Comparison of ENCODE assay signal across 8 mouse cellular contexts in genomic region chr14:13901611-13902067, GRCm38 (mm10). TPM values are rescaled to one million over a fixed set of nuclear protein-coding genes. Genes with fewer than 3 reads are reported as not detected.
DNase-seq lines count a peak whose midpoint lies in the region; ATAC-seq and TF ChIP-seq lines count a peak whose summit lies in the region.

No protein-coding gene starts in this region.

- H3K36me3 ChIP-seq in CH12.LX (replicated peaks in 1 of 2; ENCODE audit: control insufficient read depth in 1 of 2, insufficient read depth in 1 of 2, low read length in 1 of 2) = no peaks in the 10 kb centered on the region
- H3K36me3 ChIP-seq in embryonic facial prominence, embryonic 13.5 days = no peaks in the 10 kb centered on the region
- H3K36me3 ChIP-seq in liver, embryonic 15.5 days (replicated peaks) = no peaks in the 10 kb centered on the region
- H3K36me3 ChIP-seq in neural tube, embryonic 12.5 days = no peaks in the 10 kb centered on the region

- TF ChIP-seq POLR2A in CH12.LX (IDR thresholded peaks at IDR 0.05; ENCODE audit: low read depth, low read length) = no peak

- no peak for TF ChIP-seq EP300 in CH12.LX (IDR thresholded peaks at IDR 0.05; ENCODE audit: low read length)

- intact Hi-C loops in heart, postnatal 10 days (cut with DNase I) = loop anchor here (1.0 kb wide), 1 partner anchor 545 kb away; no protein-coding TSS in a partner anchor

- in situ Hi-C loops in CH12.LX (cut with MboI; ENCODE audit: low pct_ligation_motif_present, low pct_unique_long_range_greater_than_20kb, low sequenced_read_pairs) = loop anchor here (25.0 kb wide), 1 partner anchor 539 kb away; no protein-coding TSS in a partner anchor

- peak; percentile 77 for TF ChIP-seq RAD21 in CH12.LX (IDR thresholded peaks at IDR 0.05; ENCODE audit: low read depth, low read length)

- no peak for ATAC-seq in embryonic facial prominence, embryonic 13.5 days (ENCODE audit: insufficient number of reproducible peaks, insufficient read depth, low FRiP score, low TSS enrichment, low read depth)
- ATAC-seq in liver, embryonic 15.5 days (ENCODE audit: insufficient read depth) = no peak
- ATAC-seq in neural tube, embryonic 12.5 days (ENCODE audit: low FRiP score, low read depth) = peak; percentile 86

- DNase-seq in CH12.LX (ENCODE audit: extremely low read depth) = peak; percentile 73
- DNase-seq in adrenal gland, postnatal 25 days = peak; percentile 18
- DNase-seq in heart, postnatal 10 days = peak; percentile 43 to 60
- peak; percentile 21 for DNase-seq in large intestine, adult 2 months (ENCODE audit: low read depth, low spot score)
- peak; percentile 7 for DNase-seq in thymus, postnatal 25 days

- peak overlapping the region in 2 of 3 experiments; percentile 36 to 62 for H3K4me3 ChIP-seq in CH12.LX (replicated peaks in 1 of 3; ENCODE audit: low read depth in 2 of 3, low read length in 2 of 3, poor library complexity in 1 of 3)
- peak overlapping the region; percentile 53 for H3K4me3 ChIP-seq in embryonic facial prominence, embryonic 13.5 days
- peak overlapping the region; percentile 46 for H3K4me3 ChIP-seq in liver, embryonic 15.5 days (replicated peaks)
- H3K4me3 ChIP-seq in neural tube, embryonic 12.5 days = peak overlapping the region; percentile 49

- dilution Hi-C loops in CH12.LX (cut with MboI; ENCODE audit: extremely low pct_ligation_motif_present, extremely low pct_unique_long_range_greater_than_20kb, low sequenced_read_pairs) = no loop called here

- H3K27me3 ChIP-seq in CH12.LX (replicated peaks) = no peaks in the 10 kb centered on the region
- 0 out of 2 replicates have a peak, but pooled peaks cover 10% of the 10 kb centered on the region for H3K27me3 ChIP-seq in embryonic facial prominence, embryonic 13.5 days
- peaks cover 12% of the 10 kb centered on the region; the same call in 1 of the 2 replicates for H3K27me3 ChIP-seq in liver, embryonic 15.5 days
- H3K27me3 ChIP-seq in neural tube, embryonic 12.5 days (replicated peaks) = no peaks in the 10 kb centered on the region

- H3K27ac ChIP-seq in CH12.LX (ENCODE audit: insufficient read depth, low read depth) = no peak overlapping the region
- H3K27ac ChIP-seq in embryonic facial prominence, embryonic 13.5 days = no peak overlapping the region
- no peak overlapping the region for H3K27ac ChIP-seq in liver, embryonic 15.5 days (replicated peaks)
- no peak overlapping the region for H3K27ac ChIP-seq in neural tube, embryonic 12.5 days

- peak overlapping the region; percentile 60; the same call in 1 of the 2 replicates for H3K9ac ChIP-seq in CH12.LX (ENCODE audit: insufficient read depth, low read depth)
- H3K9ac ChIP-seq in embryonic facial prominence, embryonic 13.5 days = peak overlapping the region; percentile 75
- H3K9ac ChIP-seq in liver, embryonic 15.5 days = 0 out of 2 replicates have a peak overlapping the region, but pooled peaks have one; percentile 18
- H3K9ac ChIP-seq in neural tube, embryonic 12.5 days = peak overlapping the region; percentile 73; the same call in 1 of the 2 replicates

- under 1% methylated on average over 22 of the region's 22 CpGs for WGBS in embryonic facial prominence, embryonic 13.5 days
- WGBS in large intestine, adult 2 months = 1% methylated on average over 22 of the region's 22 CpGs
- WGBS in liver, embryonic 15.5 days (ENCODE audit: insufficient replicate concordance) = under 1% methylated on average over 22 of the region's 22 CpGs
- under 1% methylated on average over 22 of the region's 22 CpGs for WGBS in neural tube, embryonic 12.5 days

- peak overlapping the region; percentile 83 for H3K4me2 ChIP-seq in CH12.LX (ENCODE audit: insufficient read depth, low read depth, poor library complexity, severe bottlenecking)
- peak overlapping the region; percentile 89 for H3K4me2 ChIP-seq in embryonic facial prominence, embryonic 13.5 days
- peak overlapping the region; percentile 71 for H3K4me2 ChIP-seq in liver, embryonic 15.5 days
- H3K4me2 ChIP-seq in neural tube, embryonic 12.5 days (replicated peaks) = peak overlapping the region; percentile 81

- no peaks in the 10 kb centered on the region for H3K9me3 ChIP-seq in CH12.LX (replicated peaks; ENCODE audit: low read length)
- H3K9me3 ChIP-seq in embryonic facial prominence, embryonic 13.5 days = no peaks in the 10 kb centered on the region
- no peaks in the 10 kb centered on the region for H3K9me3 ChIP-seq in liver, embryonic 15.5 days (replicated peaks)
- no peaks in the 10 kb centered on the region for H3K9me3 ChIP-seq in neural tube, embryonic 12.5 days

- no peaks in the 10 kb centered on the region for H3K4me1 ChIP-seq in CH12.LX (ENCODE audit: control insufficient read depth in 1 of 2, insufficient read depth in 2 of 2)
- H3K4me1 ChIP-seq in embryonic facial prominence, embryonic 13.5 days = no peaks in the 10 kb centered on the region
- H3K4me1 ChIP-seq in liver, embryonic 15.5 days (replicated peaks) = no peaks in the 10 kb centered on the region
- H3K4me1 ChIP-seq in neural tube, embryonic 12.5 days = no peaks in the 10 kb centered on the region

- peak; percentile 58 to 80 for TF ChIP-seq CTCF in CH12.LX (conservative IDR thresholded peaks at IDR 0.05 in 1 of 2, IDR thresholded peaks at IDR 0.05 in 1 of 2; ENCODE audit: low read depth in 2 of 2, low read length in 2 of 2)

- no peaks in the 10 kb centered on the region for H3K79me2 ChIP-seq in CH12.LX (replicated peaks; ENCODE audit: control insufficient read depth, extremely low read depth, insufficient read depth, poor library complexity, severe bottlenecking)

TF ChIP-seq in CH12.LX, 34 proteins besides CTCF, POLR2A, EP300 and RAD21:
- TF ChIP-seq NELFE (IDR thresholded peaks at IDR 0.05; ENCODE audit: low read depth, low read length) (no peak), TBP (conservative IDR thresholded peaks at IDR 0.05; ENCODE audit: low read depth, low read length) (no peak), SMC3 (IDR thresholded peaks at IDR 0.05; ENCODE audit: low read depth, low read length) (peak; percentile 75), ETS1 (conservative IDR thresholded peaks at IDR 0.05; ENCODE audit: low read depth, low read length) (no peak), USF1 (IDR thresholded peaks at IDR 0.05; ENCODE audit: low read depth, low read length) (no peak), UBTF (IDR thresholded peaks at IDR 0.05; ENCODE audit: low read depth, low read length) (peak; percentile 73; the same call in 1 of the 2 replicates)

RNA-seq across cellular contexts. Expression of gene Gm281, which starts 12.6 kb away (rescaled TPM):
- total RNA-seq in CH12.LX (2012; rRNA removed) = not detected in 2 replicates
- not detected in 2 replicates for total RNA-seq in CH12.LX (2014; rRNA removed)
- polyA plus RNA-seq in CH12.LX (2012; ENCODE audit: insufficient read length, low read depth) = not detected in 2 replicates
- total RNA-seq in adrenal gland, postnatal 25 days (2021) = not detected in 2 replicates
- polyA plus RNA-seq in embryonic facial prominence, embryonic 13.5 days (2015; fragmentation: Nextera tagmentation; extraction: Ambion mirVana) = not detected in 2 replicates
- total RNA-seq in heart, postnatal 10 days (2021) = not detected
- polyA plus RNA-seq in large intestine, adult 2 months (2012; rRNA removed) = not detected in 2 replicates
- polyA plus RNA-seq in liver, embryonic 15.5 days (2015; fragmentation: Nextera tagmentation; extraction: Ambion mirVana) = not detected in 2 replicates
- polyA plus RNA-seq in neural tube, embryonic 12.5 days (2016; fragmentation: Nextera tagmentation; extraction: Ambion mirVana) = 0.06 TPM in 1 of 2 replicates, not detected in the other

RNA-seq across cellular contexts. Expression of gene Atxn7, which starts 59.6 kb away (rescaled TPM):
- total RNA-seq in CH12.LX (2012; rRNA removed) (2.0 and 2.3 TPM in 2 replicates), CH12.LX (2014; rRNA removed) (2.1 and 2.7 TPM in 2 replicates)
- 5.6 and 6.6 TPM in 2 replicates for polyA plus RNA-seq in CH12.LX (2012; ENCODE audit: insufficient read length, low read depth)
- total RNA-seq in adrenal gland, postnatal 25 days (2021) = 28.7 and 30.4 TPM in 2 replicates
- polyA plus RNA-seq in embryonic facial prominence, embryonic 13.5 days (2015; fragmentation: Nextera tagmentation; extraction: Ambion mirVana) = 5.0 and 5.6 TPM in 2 replicates
- total RNA-seq in heart, postnatal 10 days (2021) = 10 to 100 TPM; 16.0 to 17.3 TPM
- polyA plus RNA-seq in large intestine, adult 2 months (2012; rRNA removed) = 11.3 and 26.5 TPM in 2 replicates
- 0.94 and 1.5 TPM in 2 replicates for polyA plus RNA-seq in liver, embryonic 15.5 days (2015; fragmentation: Nextera tagmentation; extraction: Ambion mirVana)
- polyA plus RNA-seq in neural tube, embryonic 12.5 days (2016; fragmentation: Nextera tagmentation; extraction: Ambion mirVana) = 3.8 and 3.9 TPM in 2 replicates

Comparison
In these comparisons a context has a peak if more than half of its experiments do, and no peak if none do; other contexts are left out.
1. DNase-seq: peak in every context shown above with its lines; median percentile 73 in CH12.LX; 52 in heart, postnatal 10 days; 21 in large intestine, adult 2 months; 18 in adrenal gland, postnatal 25 days; 7 in thymus, postnatal 25 days.
2. H3K9ac ChIP-seq: peak in every context shown above with its lines; median percentile 75 in embryonic facial prominence, embryonic 13.5 days; 73 in neural tube, embryonic 12.5 days; 60 in CH12.LX; 18 in liver, embryonic 15.5 days.